Mouse (Mus musculus) inflammation-experienced regulatory T-cells, adult 16 weeks (primary cell): ENCODE measurements around the gene Agxt. TPM values are rescaled to one million over a fixed set of nuclear protein-coding genes. Genes with fewer than 3 reads are reported as not detected.

Source experiments
- polyA plus RNA-seq: library from polyadenylated mRNA; unstranded; fragments of 100-300 nt; shearing (Covaris generic); gene quantifications from one replicate; pipeline ENCODE4 v1.2.1, GENCODE M21; 2017

Gene Agxt
- polyA plus RNA-seq, result not detected

DNA sequence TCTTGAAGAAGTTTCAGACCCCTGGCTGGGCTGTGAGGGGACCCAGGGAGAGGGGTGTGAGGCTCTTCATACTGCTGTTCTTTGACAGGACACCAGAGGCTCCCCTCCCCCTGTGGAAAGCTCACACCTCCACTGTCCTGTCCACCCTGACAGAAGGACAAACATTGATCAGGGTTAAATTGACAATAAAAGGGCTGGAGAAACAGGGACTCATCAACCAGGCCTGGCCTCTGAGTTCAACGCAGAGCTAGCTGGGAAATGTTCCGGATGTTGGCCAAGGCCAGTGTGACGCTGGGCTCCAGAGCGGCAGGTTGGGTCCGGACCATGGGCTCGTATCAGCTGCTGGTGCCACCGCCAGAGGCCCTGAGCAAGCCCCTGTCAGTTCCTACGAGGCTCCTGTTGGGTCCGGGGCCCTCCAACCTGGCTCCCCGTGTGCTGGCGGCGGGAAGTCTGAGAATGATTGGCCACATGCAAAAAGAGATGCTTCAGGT lies at the start of gene Agxt:
TSS of gene Agxt (plus strand) at position 205 of the 491 bp plus-strand sequence.

DNA sequence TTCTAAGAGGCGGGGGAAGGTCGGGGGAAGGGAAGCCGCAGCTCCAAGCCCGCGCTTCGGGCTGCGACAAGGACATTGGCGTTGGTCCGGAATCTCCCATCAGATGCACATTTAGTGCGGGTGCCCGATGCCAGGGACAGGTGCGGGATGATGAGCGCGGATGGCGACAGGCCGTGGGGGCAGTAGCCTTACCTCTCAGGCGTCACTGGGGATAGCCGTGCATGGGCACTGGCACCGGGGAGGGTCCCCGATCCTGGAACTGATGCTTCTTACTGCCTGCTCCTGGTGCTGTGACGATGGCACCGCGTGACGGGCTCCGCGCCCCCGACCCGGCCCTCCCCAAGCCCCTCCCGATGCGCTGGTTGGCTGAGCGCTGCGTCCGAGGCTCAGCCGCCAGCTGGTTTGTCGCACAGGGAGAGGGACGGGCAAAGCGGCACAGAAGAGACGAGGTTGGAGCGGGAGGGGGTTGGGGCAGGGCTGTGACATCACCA lies 33.4 kb upstream of the Agxt start, which contains the start of gene Kif1a:
TSS of gene Kif1a (minus strand) at position 381 of the 491 bp plus-strand sequence.

DNA sequence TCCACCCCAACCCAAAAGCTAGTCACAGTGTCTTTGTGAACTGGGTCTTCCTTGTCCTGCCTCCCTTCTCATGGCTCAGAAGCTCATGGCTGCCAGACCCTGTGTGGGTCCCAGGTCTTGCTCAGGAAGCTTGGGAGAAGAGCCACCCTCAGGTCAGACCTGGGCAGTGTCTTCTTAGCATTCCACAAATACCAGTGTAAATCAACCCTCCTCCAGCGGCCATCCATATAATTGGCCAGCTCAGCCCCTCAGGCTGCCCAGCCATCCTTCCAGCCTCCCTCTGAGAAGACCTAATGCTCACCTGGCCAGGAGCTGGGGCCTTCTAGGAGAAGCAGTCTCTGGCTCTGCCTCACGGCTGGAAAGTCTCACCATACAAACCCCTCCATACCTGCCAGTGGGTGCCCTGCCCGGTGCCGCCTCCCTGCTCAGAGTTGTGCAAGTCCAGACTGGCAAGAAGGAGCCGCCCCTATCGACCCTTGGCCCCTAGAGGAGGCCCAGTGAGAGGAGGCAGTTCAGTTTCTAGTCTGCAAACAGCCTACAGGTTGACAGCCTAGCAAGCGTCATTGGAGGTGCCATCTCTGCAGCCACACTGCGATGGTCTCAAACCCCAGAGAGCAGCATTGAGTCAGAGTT lies 25.6 kb downstream of the Agxt start, which contains the start of gene 2310007B03Rik:
TSS of gene 2310007B03Rik (minus strand) at position 448 of the 633 bp plus-strand sequence.

DNA sequence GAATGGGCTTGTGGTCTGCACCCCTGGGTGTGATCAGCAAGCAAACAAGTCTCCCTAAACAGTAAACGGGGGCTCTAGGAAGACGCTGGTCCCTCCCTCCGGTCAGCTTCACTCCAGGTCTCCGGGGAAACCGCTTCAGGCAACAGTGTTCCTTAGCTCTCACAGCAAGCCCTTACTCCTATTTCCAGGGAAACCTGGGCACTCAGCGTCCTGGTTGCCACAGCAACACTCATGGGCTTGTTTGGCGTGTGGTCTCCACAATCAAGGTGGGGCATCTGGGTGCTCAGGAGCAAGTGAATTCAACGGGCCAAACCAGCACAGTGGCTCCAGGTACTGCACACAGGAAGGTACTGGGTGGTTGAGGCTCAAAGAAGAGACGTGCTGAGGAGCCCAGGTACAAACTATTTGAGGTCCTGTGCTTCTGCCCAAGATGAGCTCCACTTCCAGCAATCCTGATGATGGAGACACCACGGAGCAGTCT lies 33.3 kb downstream of the Agxt start, which contains the start of gene Crocc2:
TSS of gene Crocc2 (plus strand) at position 431 of the 481 bp plus-strand sequence.

Other genes with a start within 250 kb of the Agxt start
- 1.1 TPM for gene Ankmy1, start 232.3 kb upstream of the Agxt start, polyA plus RNA-seq
- gene Dusp28, start 228.3 kb upstream of the Agxt start, polyA plus RNA-seq, result 2.9 TPM
- gene Rnpepl1, start 224.5 kb upstream of the Agxt start, polyA plus RNA-seq, result 10.9 TPM
- 12.2 TPM for gene Capn10, start 200.9 kb upstream of the Agxt start, polyA plus RNA-seq
- 3.8 TPM for gene Gpr35, start 184.4 kb upstream of the Agxt start, polyA plus RNA-seq
- not detected for gene Aqp12, start 128.9 kb upstream of the Agxt start, polyA plus RNA-seq
- gene Kif1a, start 33.3 kb upstream of the Agxt start, polyA plus RNA-seq, result not detected
- not detected for gene 2310007B03Rik, start 25.7 kb downstream of the Agxt start, polyA plus RNA-seq
- 0.05 TPM for gene Crocc2, start 33.5 kb downstream of the Agxt start, polyA plus RNA-seq
- gene Sned1, start 100.6 kb downstream of the Agxt start, polyA plus RNA-seq, result 0.22 TPM
- 21.7 TPM for gene Mterf4, start 170.7 kb downstream of the Agxt start, polyA plus RNA-seq
- gene Ppp1r7, start 207.6 kb downstream of the Agxt start, polyA plus RNA-seq, result 67.5 TPM
- gene Pask, start 208.2 kb downstream of the Agxt start, polyA plus RNA-seq, result 1.7 TPM
- gene Ano7, start 238.7 kb downstream of the Agxt start, polyA plus RNA-seq, result 0.76 TPM